Mouse (Mus musculus) kidney, adult 11 months (tissue): ENCODE data around the gene Gfod2.
A peak's percentile ranks its signal among the peaks of the same experiment; 100 is the strongest.

Source experiments
- DNase-seq: peaks from one replicate; pipeline ENCODE4 v3.0.0; 2022

Gfod2 gene

GRCm38 (mm10) chr8:105702001-105702401 lies 56.5 kb downstream of the Gfod2 start:
- DNase-seq: no peak

GRCm38 (mm10) chr8:105700966-105701824 lies 57.3 kb downstream of the Gfod2 start, which contains the start of the genes Acd and Pard6a:
Acd (minus strand) TSS chr8:105701102.
Pard6a (plus strand) TSS chr8:105701148.
- peak; percentile 94 for DNase-seq

GRCm38 (mm10) chr8:105700566-105700965 lies 57.9 kb downstream of the Gfod2 start:
- DNase-seq: no peak

GRCm38 (mm10) chr8:105699488-105700215 lies 58.8 kb downstream of the Gfod2 start:
- no peak for DNase-seq

- DNase-seq: no peak
Observed at GRCm38 (mm10) chr8:105698734-105699133, 59.7 kb downstream of the Gfod2 start.

GRCm38 (mm10) chr8:105697196-105697780 lies 61.2 kb downstream of the Gfod2 start:
- no peak for DNase-seq

GRCm38 (mm10) chr8:105695080-105695780 lies 63.2 kb downstream of the Gfod2 start:
- DNase-seq: no peak

- no peak for DNase-seq
Observed at GRCm38 (mm10) chr8:105694051-105694799, 64.2 kb downstream of the Gfod2 start.

GRCm38 (mm10) chr8:105693648-105694047 lies 64.8 kb downstream of the Gfod2 start:
- peak; percentile 58 for DNase-seq

- peak; percentile 12 for DNase-seq
Observed at GRCm38 (mm10) chr8:105692449-105693182, 65.8 kb downstream of the Gfod2 start.

GRCm38 (mm10) chr8:105690978-105691377 lies 67.5 kb downstream of the Gfod2 start:
- peak; percentile 1 for DNase-seq

GRCm38 (mm10) chr8:105689983-105690360 lies 68.5 kb downstream of the Gfod2 start:
- DNase-seq: no peak

GRCm38 (mm10) chr8:105689256-105689982 lies 69.0 kb downstream of the Gfod2 start:
- peak; percentile 1 for DNase-seq

GRCm38 (mm10) chr8:105688242-105688752 lies 70.2 kb downstream of the Gfod2 start:
- DNase-seq: no peak

- no peak for DNase-seq
Observed at GRCm38 (mm10) chr8:105687512-105687911, 71.0 kb downstream of the Gfod2 start.

- DNase-seq: peak; percentile 1
Observed at GRCm38 (mm10) chr8:105686551-105686950, 71.9 kb downstream of the Gfod2 start.

GRCm38 (mm10) chr8:105685796-105686308 lies 72.6 kb downstream of the Gfod2 start, which contains the start of gene Carmil2:
Carmil2 (plus strand) TSS chr8:105686274.
- peak; percentile 41 for DNase-seq

GRCm38 (mm10) chr8:105685325-105685724 lies 73.1 kb downstream of the Gfod2 start:
- peak; percentile 1 for DNase-seq

- no peak for DNase-seq
Observed at GRCm38 (mm10) chr8:105677891-105678290, 80.6 kb downstream of the Gfod2 start.
